Mouse (Mus musculus): ENCODE data around the gene Barx2. TPM values are rescaled to one million over a fixed set of nuclear protein-coding genes. Genes with fewer than 3 reads are reported as not detected.

Barx2 gene
- polyA plus RNA-seq, 2 experiments = 6.1 to 16.9 TPM

GRCm38 (mm10) chr9:31840037-31840436, 73.2 kb downstream of the Barx2 start:
- ATAC-seq (ENCODE audit: low FRiP score, low read depth) = no peak
- no peak for TF ChIP-seq POLR2A (IDR thresholded peaks at IDR 0.05; ENCODE audit: borderline replicate concordance, extremely low read depth, insufficient read depth, insufficient read length)
- no peak overlapping the region for H3K4me3 ChIP-seq (replicated peaks; ENCODE audit: low read length)
- no peaks in the 10 kb centered on the region for H3K9me3 ChIP-seq (ENCODE audit: control insufficient read depth, low read length)
- no peaks in the 10 kb centered on the region for H3K27me3 ChIP-seq (ENCODE audit: control insufficient read depth, insufficient read depth, low read length)
- H3K4me2 ChIP-seq (replicated peaks; ENCODE audit: low read depth, low read length, severe bottlenecking) = no peak overlapping the region
- H3K4me1 ChIP-seq (ENCODE audit: control insufficient read depth, insufficient read depth, low read length) = 0 out of 2 replicates have a peak, but pooled peaks cover 3% of the 10 kb centered on the region
- H3K9ac ChIP-seq (ENCODE audit: low read depth, low read length, severe bottlenecking) = no peak overlapping the region
- DNase-seq (ENCODE audit: low spot score) = no peak
- H3K27ac ChIP-seq (replicated peaks; ENCODE audit: low read depth, low read length) = no peak overlapping the region
- WGBS = 74% methylated on average over 3 of the region's 3 CpGs
- H3K36me3 ChIP-seq (ENCODE audit: control insufficient read depth, insufficient read depth, low read length) = no peaks in the 10 kb centered on the region

GRCm38 (mm10) chr9:31839106-31840027, 73.9 kb downstream of the Barx2 start:
- no peak for TF ChIP-seq POLR2A (IDR thresholded peaks at IDR 0.05; ENCODE audit: borderline replicate concordance, extremely low read depth, insufficient read depth, insufficient read length)
- ATAC-seq (ENCODE audit: low FRiP score, low read depth) (no peak), DNase-seq (ENCODE audit: low spot score) (no peak)
- H3K27ac ChIP-seq (replicated peaks; ENCODE audit: low read depth, low read length) = no peak overlapping the region
- no peaks in the 10 kb centered on the region for H3K27me3 ChIP-seq (ENCODE audit: control insufficient read depth, insufficient read depth, low read length)
- 0 out of 2 replicates have a peak, but pooled peaks cover 3% of the 10 kb centered on the region for H3K4me1 ChIP-seq (ENCODE audit: control insufficient read depth, insufficient read depth, low read length)
- H3K4me3 ChIP-seq (replicated peaks; ENCODE audit: low read length) = no peak overlapping the region
- H3K9ac ChIP-seq (ENCODE audit: low read depth, low read length, severe bottlenecking) = no peak overlapping the region
- H3K4me2 ChIP-seq (replicated peaks; ENCODE audit: low read depth, low read length, severe bottlenecking) = no peak overlapping the region
- H3K36me3 ChIP-seq (ENCODE audit: control insufficient read depth, insufficient read depth, low read length) = no peaks in the 10 kb centered on the region
- no peaks in the 10 kb centered on the region for H3K9me3 ChIP-seq (ENCODE audit: control insufficient read depth, low read length)
- 34% methylated on average over 15 of the region's 15 CpGs for WGBS

- no peak for TF ChIP-seq POLR2A (IDR thresholded peaks at IDR 0.05; ENCODE audit: borderline replicate concordance, extremely low read depth, insufficient read depth, insufficient read length)
- WGBS = 84% methylated on average over 6 of the region's 6 CpGs
- ATAC-seq (ENCODE audit: low FRiP score, low read depth) = no peak
Measured at GRCm38 (mm10) chr9:31838047-31838446, 75.2 kb downstream of the Barx2 start.

GRCm38 (mm10) chr9:31808753-31809152, 104.5 kb downstream of the Barx2 start:
- Histone ChIP-seq H3K4me3 (replicated peaks; ENCODE audit: low read length) (no peak overlapping the region), H3K36me3 (ENCODE audit: control insufficient read depth, insufficient read depth, low read length) (no peaks in the 10 kb centered on the region), H3K27me3 (ENCODE audit: control insufficient read depth, insufficient read depth, low read length) (no peaks in the 10 kb centered on the region), H3K9me3 (ENCODE audit: control insufficient read depth, low read length) (no peaks in the 10 kb centered on the region), H3K27ac (replicated peaks; ENCODE audit: low read depth, low read length) (no peak overlapping the region), H3K4me1 (ENCODE audit: control insufficient read depth, insufficient read depth, low read length) (no peaks in the 10 kb centered on the region), H3K4me2 (replicated peaks; ENCODE audit: low read depth, low read length, severe bottlenecking) (no peak overlapping the region), H3K9ac (ENCODE audit: low read depth, low read length, severe bottlenecking) (no peak overlapping the region)
- no peak for DNase-seq (ENCODE audit: low spot score)
- no peak for ATAC-seq (ENCODE audit: low FRiP score, low read depth)
- TF ChIP-seq POLR2A (IDR thresholded peaks at IDR 0.05; ENCODE audit: borderline replicate concordance, extremely low read depth, insufficient read depth, insufficient read length) = no peak
- WGBS = 74% methylated on average over 2 of the region's 2 CpGs

More at GRCm38 (mm10) chr9:31838047-31838446, 75.2 kb downstream of the Barx2 start:
- Histone ChIP-seq H3K27ac (replicated peaks; ENCODE audit: low read depth, low read length) (no peak overlapping the region), H3K4me1 (ENCODE audit: control insufficient read depth, insufficient read depth, low read length) (0 out of 2 replicates have a peak, but pooled peaks cover 3% of the 10 kb centered on the region), H3K9ac (ENCODE audit: low read depth, low read length, severe bottlenecking) (no peak overlapping the region), H3K4me3 (replicated peaks; ENCODE audit: low read length) (no peak overlapping the region), H3K9me3 (ENCODE audit: control insufficient read depth, low read length) (no peaks in the 10 kb centered on the region), H3K36me3 (ENCODE audit: control insufficient read depth, insufficient read depth, low read length) (no peaks in the 10 kb centered on the region), H3K4me2 (replicated peaks; ENCODE audit: low read depth, low read length, severe bottlenecking) (no peak overlapping the region), H3K27me3 (ENCODE audit: control insufficient read depth, insufficient read depth, low read length) (no peaks in the 10 kb centered on the region)
- DNase-seq (ENCODE audit: low spot score) = no peak

GRCm38 (mm10) chr9:31802641-31803040, 110.6 kb downstream of the Barx2 start:
- no peak overlapping the region for H3K4me3 ChIP-seq (replicated peaks; ENCODE audit: low read length)
- no peak overlapping the region for H3K4me2 ChIP-seq (replicated peaks; ENCODE audit: low read depth, low read length, severe bottlenecking)
- no peak for TF ChIP-seq POLR2A (IDR thresholded peaks at IDR 0.05; ENCODE audit: borderline replicate concordance, extremely low read depth, insufficient read depth, insufficient read length)
- no peak overlapping the region for H3K9ac ChIP-seq (ENCODE audit: low read depth, low read length, severe bottlenecking)
- H3K27ac ChIP-seq (replicated peaks; ENCODE audit: low read depth, low read length) = no peak overlapping the region
- ATAC-seq (ENCODE audit: low FRiP score, low read depth) (no peak), DNase-seq (ENCODE audit: low spot score) (no peak)
- no peaks in the 10 kb centered on the region for H3K36me3 ChIP-seq (ENCODE audit: control insufficient read depth, insufficient read depth, low read length)
- no peaks in the 10 kb centered on the region for H3K27me3 ChIP-seq (ENCODE audit: control insufficient read depth, insufficient read depth, low read length)
- 91% methylated on average over 1 of the region's 1 CpGs for WGBS
- no peaks in the 10 kb centered on the region for H3K9me3 ChIP-seq (ENCODE audit: control insufficient read depth, low read length)
- H3K4me1 ChIP-seq (ENCODE audit: control insufficient read depth, insufficient read depth, low read length) = no peaks in the 10 kb centered on the region

Other genes starting within 250 kb of the Barx2 start
- gene Arhgap32, start 202.7 kb upstream of the Barx2 start, polyA plus RNA-seq (2012; rRNA removed) = 8.9 and 10.9 TPM in 2 replicates
- 12.1 and 12.5 TPM in 2 replicates for gene Arhgap32, start 202.7 kb upstream of the Barx2 start, polyA plus RNA-seq (2014; fragmentation: Nextera tagmentation; extraction: Ambion mirVana)